Mouse (Mus musculus) G1E (cell line): Measurements from ENCODE around the gene Tsc22d3. TPM values are rescaled to one million over a fixed set of nuclear protein-coding genes. Genes with fewer than 3 reads are reported as not detected.
"Not testable (repeated sequence)": the region's sequence is repeated elsewhere in the genome, so short reads cannot be mapped to it uniquely, and the experiment has no call there.

Experiments used
- ATAC-seq: 2 replicates; pipeline ENCODE4 v1.8.0; 2016; ENCODE audit warnings: mild to moderate bottlenecking; ENCODE audit not compliant: insufficient number of reproducible peaks, poor library complexity, low FRiP score, severe bottlenecking; ENCODE audit errors: extremely low read depth
- DNase-seq: peaks from one replicate; pipeline ENCODE4 v3.0.0; 2012; ENCODE audit warnings: low spot score
- H3K27me3 ChIP-seq: 2 replicates; pipeline ENCODE4 v1.6.1; 2012; ENCODE audit warnings: mild to moderate bottlenecking, low read length, inconsistent platforms; ENCODE audit not compliant: insufficient read depth
- H3K36me3 ChIP-seq: replicated peaks from 2 replicates; pipeline ENCODE3; 2012; ENCODE audit warnings: mild to moderate bottlenecking, inconsistent platforms
- H3K4me1 ChIP-seq: 2 replicates; pipeline ENCODE4 v1.6.1; 2012; ENCODE audit warnings: low read depth, low read length, inconsistent platforms, mixed read lengths; ENCODE audit not compliant: insufficient read depth
- H3K4me3 ChIP-seq: 2 replicates; pipeline ENCODE4 v1.5.1; 2012; ENCODE audit warnings: low read depth, mild to moderate bottlenecking, inconsistent platforms, low read length, moderate library complexity, mixed read lengths
- H3K9me3 ChIP-seq: replicated peaks from 2 replicates; pipeline ENCODE4 v1.6.1; 2012; ENCODE audit warnings: inconsistent platforms
- CTCF ChIP-seq: IDR thresholded peaks from 2 replicates; pipeline ENCODE4 v1.5.1; 2012; ENCODE audit warnings: low read depth, low read length, inconsistent platforms, mixed read lengths
- GATA1 ChIP-seq: IDR thresholded peaks from 2 replicates; pipeline ENCODE4 v1.6.1; 2012; ENCODE audit warnings: borderline replicate concordance, low read length, inconsistent platforms, mixed read lengths
- GATA2 ChIP-seq: IDR thresholded peaks from 2 replicates; pipeline ENCODE4 v1.6.1; 2012; ENCODE audit warnings: low read depth, low read length, inconsistent platforms, borderline replicate concordance
- POLR2AphosphoS5 ChIP-seq: IDR thresholded peaks from 2 replicates; pipeline ENCODE4 v1.6.1; 2012; ENCODE audit warnings: low read depth, low read length, inconsistent platforms; ENCODE audit not compliant: insufficient replicate concordance
- TAL1 ChIP-seq: conservative IDR thresholded peaks from 2 replicates; pipeline ENCODE4 v1.6.1; 2012; ENCODE audit warnings: low read depth, low read length, inconsistent platforms, mixed read lengths
- polyA plus RNA-seq: library from polyadenylated mRNA; stranded (reverse); fragments of >175 nt; gene quantifications from 2 replicates; pipeline ENCODE4 v1.2.3, GENCODE M21; 2012
- total RNA-seq, 2 experiments: library from RNA; stranded (forward) in 1 of 2; stranded (reverse) in 1 of 2; fragments of 200-1000 nt in 1 of 2; fragments of >200 nt in 1 of 2; fragmentation: Nextera tagmentation in 1 of 2; gene quantifications; 2 replicates each; pipeline ENCODE4 v1.2.3; 2014 to 2017

Tsc22d3 gene
- total and polyA plus RNA-seq, 3 experiments = 44.5 to 93.8 (median 52.5) TPM

- no peak for ATAC-seq
Measured at GRCm38 (mm10) chrX:140511687-140512651, 88.5 kb downstream of the Tsc22d3 start.

GRCm38 (mm10) chrX:140510696-140511429 is 89.6 kb downstream of the Tsc22d3 start:
- no peaks in the 10 kb centered on the region for H3K36me3 ChIP-seq
- no peaks in the 10 kb centered on the region for H3K27me3 ChIP-seq
- H3K4me3 ChIP-seq = no peak overlapping the region
- no peak for TF ChIP-seq GATA1
- TF ChIP-seq TAL1 = no peak
- no peak for TF ChIP-seq POLR2AphosphoS5
- no peak for TF ChIP-seq GATA2
- no peak for TF ChIP-seq CTCF
- H3K9me3 ChIP-seq = no peaks in the 10 kb centered on the region
- peaks cover 36% of the 10 kb centered on the region for H3K4me1 ChIP-seq
- no peak for DNase-seq
- no peak for ATAC-seq

More at GRCm38 (mm10) chrX:140511687-140512651, 88.5 kb downstream of the Tsc22d3 start:
- Histone ChIP-seq H3K27me3 (no peaks in the 10 kb centered on the region), H3K9me3 (no peaks in the 10 kb centered on the region), H3K4me3 (no peak overlapping the region), H3K36me3 (no peaks in the 10 kb centered on the region), H3K4me1 (peaks cover 26% of the 10 kb centered on the region)
- TF ChIP-seq GATA1 = no peak
- TF ChIP-seq CTCF = no peak
- no peak for TF ChIP-seq GATA2
- no peak for TF ChIP-seq POLR2AphosphoS5
- TF ChIP-seq TAL1 = no peak
- no peak for DNase-seq

- no peak for DNase-seq
- Histone ChIP-seq H3K9me3 (no peaks in the 10 kb centered on the region), H3K27me3 (no peaks in the 10 kb centered on the region), H3K4me3 (no peak overlapping the region), H3K4me1 (peaks cover 46% of the 10 kb centered on the region), H3K36me3 (no peaks in the 10 kb centered on the region)
- TF ChIP-seq TAL1 (no peak), POLR2AphosphoS5 (no peak), GATA2 (no peak), GATA1 (no peak), CTCF (no peak)
- ATAC-seq = no peak
Measured at GRCm38 (mm10) chrX:140509817-140510216, 90.6 kb downstream of the Tsc22d3 start.

- H3K4me1 ChIP-seq = peaks cover 54% of the 10 kb centered on the region
- H3K9me3 ChIP-seq, H3K36me3 ChIP-seq, H3K27me3 ChIP-seq, H3K4me3 ChIP-seq, ATAC-seq, DNase-seq: not testable (repeated sequence)
Measured at GRCm38 (mm10) chrX:140508791-140509190, 91.7 kb downstream of the Tsc22d3 start.

GRCm38 (mm10) chrX:140507377-140507776 is 93.1 kb downstream of the Tsc22d3 start:
- H3K4me1 ChIP-seq = peaks cover 60% of the 10 kb centered on the region
- ATAC-seq = no peak

GRCm38 (mm10) chrX:140506436-140507180 is 93.9 kb downstream of the Tsc22d3 start:
- no peaks in the 10 kb centered on the region for H3K36me3 ChIP-seq
- H3K27me3 ChIP-seq = no peaks in the 10 kb centered on the region
- H3K4me3 ChIP-seq = no peak overlapping the region; the same call in 1 of the 2 replicates
- H3K4me1 ChIP-seq = peaks cover 67% of the 10 kb centered on the region
- ATAC-seq (no peak), DNase-seq (no peak)
- TF ChIP-seq GATA1 = no peak
- TF ChIP-seq TAL1 = no peak
- TF ChIP-seq CTCF = no peak
- TF ChIP-seq POLR2AphosphoS5 = no peak
- TF ChIP-seq GATA2 = no peak
- no peaks in the 10 kb centered on the region for H3K9me3 ChIP-seq

More at GRCm38 (mm10) chrX:140507377-140507776, 93.1 kb downstream of the Tsc22d3 start:
- H3K9me3 ChIP-seq = no peaks in the 10 kb centered on the region
- no peaks in the 10 kb centered on the region for H3K36me3 ChIP-seq
- H3K27me3 ChIP-seq = no peaks in the 10 kb centered on the region
- H3K4me3 ChIP-seq = no peak overlapping the region
- no peak for TF ChIP-seq TAL1
- no peak for TF ChIP-seq GATA1
- TF ChIP-seq CTCF = no peak
- TF ChIP-seq GATA2 = no peak
- no peak for TF ChIP-seq POLR2AphosphoS5
- DNase-seq = no peak
